Mouse (Mus musculus) spleen, postnatal 10 days (tissue): ENCODE data around the gene Emilin2.

Experiments
- DNase-seq, 2 experiments: peaks; one replicate each; pipeline ENCODE4 v3.0.0; 2021 to 2022; ENCODE audit warnings: low spot score in 2 of 2

The Emilin2 gene

DNA sequence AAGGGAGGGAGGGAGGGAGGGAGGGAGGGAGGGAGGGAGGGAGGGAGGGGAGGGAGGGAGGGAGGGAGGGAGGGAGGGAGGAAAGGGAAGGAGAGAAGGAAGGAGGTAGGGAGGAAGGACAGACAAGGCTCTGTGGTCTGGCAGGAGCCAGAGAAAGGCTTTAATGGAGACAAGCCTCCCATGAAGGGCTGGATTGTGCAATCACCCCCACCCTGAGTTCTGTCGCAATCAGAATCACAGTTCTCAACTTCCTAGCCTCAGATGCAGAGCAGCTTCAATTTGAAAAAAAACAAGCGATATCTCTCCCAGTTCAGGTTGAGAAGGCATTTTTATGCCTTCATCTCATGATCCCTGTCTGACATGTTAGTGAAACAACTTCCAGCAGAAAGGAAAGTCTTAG is 11.4 kb downstream of the Emilin2 start:
- no peak for DNase-seq

GRCm38 (mm10) chr17:71299879-71300278 is 11.9 kb downstream of the Emilin2 start:
- no peak for DNase-seq

DNA sequence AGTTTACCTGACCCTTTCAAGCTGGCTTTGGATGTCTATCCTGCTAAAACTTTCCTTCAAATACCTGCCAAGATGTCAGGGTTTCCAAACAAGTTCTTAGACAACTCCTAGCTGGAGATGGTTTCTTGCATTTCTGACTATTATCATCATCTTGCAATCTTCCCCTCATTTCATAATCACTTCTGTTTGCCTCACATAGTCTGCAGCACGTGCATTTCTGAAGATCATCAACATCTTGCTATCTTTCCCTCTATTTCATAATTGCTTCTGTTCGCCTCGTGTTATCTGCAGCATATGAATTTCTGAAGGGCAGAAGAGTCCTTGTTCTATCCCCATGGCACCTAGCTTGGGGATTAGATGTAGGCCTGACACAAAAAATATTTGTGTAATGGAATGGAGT is 17.2 kb downstream of the Emilin2 start:
- no peak for DNase-seq

- DNase-seq: no peak
Observed at GRCm38 (mm10) chr17:71292897-71293296, 18.9 kb downstream of the Emilin2 start.

GRCm38 (mm10) chr17:71291897-71292420 is 19.8 kb downstream of the Emilin2 start:
- no peak for DNase-seq

DNA sequence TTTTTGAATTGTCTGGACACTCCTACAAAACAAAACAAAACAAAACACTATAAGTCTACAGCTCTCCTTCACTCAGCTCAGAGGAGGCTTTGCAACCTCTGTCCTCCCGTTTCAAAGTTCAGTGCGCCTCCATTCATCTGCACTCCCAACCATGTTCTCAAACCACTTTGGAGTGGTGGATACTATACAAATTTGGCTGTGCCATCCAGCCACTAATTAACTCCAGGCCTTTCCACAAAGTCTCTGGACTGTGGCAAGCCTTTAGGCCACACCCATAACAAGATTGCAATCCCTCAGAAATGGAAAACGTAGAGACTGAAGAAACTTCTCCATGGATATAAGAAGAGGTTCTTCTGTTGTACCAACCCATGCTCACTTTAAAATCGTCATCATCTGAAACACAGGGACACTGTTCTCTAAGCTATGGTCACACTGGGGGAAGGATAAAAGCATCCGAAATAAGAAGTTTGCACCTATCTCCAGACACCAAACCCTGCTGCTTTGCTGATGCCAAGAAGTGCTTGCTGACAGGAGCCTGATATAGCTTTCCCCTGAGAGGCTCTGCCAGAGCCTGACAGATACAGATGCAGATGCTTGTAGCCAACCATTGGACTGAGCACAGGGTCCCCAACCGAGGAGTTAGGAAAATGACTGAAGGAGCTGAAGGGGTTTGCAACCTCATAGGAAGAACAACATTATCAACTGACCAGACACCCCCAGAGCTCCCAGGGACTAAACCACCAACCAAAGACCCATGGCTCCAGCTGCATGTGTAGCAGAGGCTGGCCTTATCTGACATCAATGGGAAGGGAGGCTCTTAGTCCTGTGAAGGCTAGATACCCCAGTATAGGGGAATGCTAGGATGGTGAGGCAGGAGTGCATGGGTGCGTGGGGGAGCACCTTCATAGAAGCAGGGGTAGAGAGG is 21.0 kb downstream of the Emilin2 start:
- DNase-seq: peak in 1 of 2 experiments; percentile 62

- DNase-seq: peak in 1 of 2 experiments; percentile 40
Observed at GRCm38 (mm10) chr17:71289572-71290176, 22.1 kb downstream of the Emilin2 start.

- DNase-seq: no peak
Observed at GRCm38 (mm10) chr17:71288808-71289548, 22.8 kb downstream of the Emilin2 start.

DNA sequence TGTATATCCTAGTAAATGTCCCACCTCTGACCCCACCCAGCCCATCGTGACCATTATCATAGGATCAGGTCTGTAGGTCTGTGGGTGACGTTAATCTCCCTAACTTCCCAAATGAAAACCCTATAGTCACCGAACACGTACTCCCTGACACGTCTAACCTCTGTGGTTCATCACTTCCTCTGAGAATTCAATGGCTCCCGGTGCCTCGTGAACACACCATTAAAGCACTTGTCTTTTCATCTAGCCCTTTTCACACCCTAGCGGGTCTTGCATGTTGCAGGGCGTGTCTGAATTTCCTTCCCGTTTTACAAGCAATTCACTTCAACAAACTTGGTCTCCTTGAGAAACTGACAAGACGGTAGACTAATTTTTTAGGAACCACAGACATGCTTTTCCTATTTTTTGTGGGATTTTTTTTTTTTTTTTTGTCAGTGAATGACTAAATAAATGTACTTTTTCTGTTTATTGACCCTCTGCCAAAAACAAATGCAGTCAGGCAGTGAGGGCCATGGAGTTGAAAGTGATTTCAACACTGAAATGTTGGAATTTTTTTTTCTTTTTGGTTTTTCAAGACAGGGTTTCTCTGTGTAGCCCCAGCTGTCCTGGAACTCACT is 23.5 kb downstream of the Emilin2 start:
- peak in 1 of 2 experiments; percentile 57 for DNase-seq

GRCm38 (mm10) chr17:71287586-71287985 is 24.2 kb downstream of the Emilin2 start:
- DNase-seq: no peak

GRCm38 (mm10) chr17:71285929-71286328 is 25.8 kb downstream of the Emilin2 start:
- peak in 1 of 2 experiments; percentile 35 for DNase-seq

DNA sequence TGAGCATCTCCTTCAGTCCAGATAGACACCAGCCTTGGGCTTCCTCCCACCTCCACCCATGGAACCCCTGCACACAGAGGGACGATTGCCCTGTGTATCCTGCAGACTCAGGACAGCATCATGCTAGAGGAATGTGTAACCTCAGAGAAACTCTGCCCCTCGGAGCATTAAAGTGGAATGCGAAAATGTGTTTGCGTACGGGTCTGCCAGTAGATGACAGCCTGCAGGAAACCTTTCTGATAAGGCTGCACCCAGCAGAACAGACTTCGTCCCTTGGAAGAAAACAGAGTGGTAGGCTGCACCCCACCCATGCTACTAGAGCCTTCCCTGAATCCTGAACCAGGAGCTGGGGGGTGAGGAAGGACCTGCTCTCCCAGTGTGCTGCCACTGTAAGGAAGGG is 26.9 kb downstream of the Emilin2 start:
- no peak for DNase-seq

DNA sequence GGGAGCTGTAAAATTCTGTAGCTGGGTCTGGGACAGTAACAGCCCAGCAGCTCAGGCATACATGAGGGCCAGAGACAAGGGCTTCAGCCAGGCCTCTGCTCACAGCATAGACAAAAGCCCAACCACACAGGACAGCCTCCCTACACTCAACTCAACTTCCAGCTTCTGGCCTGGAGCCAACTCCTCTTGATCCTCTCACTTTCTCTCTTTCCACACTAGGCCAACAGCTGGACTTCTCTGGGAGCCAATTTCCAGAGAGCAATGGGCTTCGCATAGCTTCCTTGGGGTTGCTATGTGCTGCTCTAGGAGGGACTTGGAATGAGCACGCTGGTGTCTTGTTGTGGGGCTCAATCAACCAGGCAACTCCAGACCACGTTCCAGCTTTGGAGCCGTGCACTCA is 28.5 kb downstream of the Emilin2 start:
- peak in 1 of 2 experiments; percentile 40 for DNase-seq

DNA sequence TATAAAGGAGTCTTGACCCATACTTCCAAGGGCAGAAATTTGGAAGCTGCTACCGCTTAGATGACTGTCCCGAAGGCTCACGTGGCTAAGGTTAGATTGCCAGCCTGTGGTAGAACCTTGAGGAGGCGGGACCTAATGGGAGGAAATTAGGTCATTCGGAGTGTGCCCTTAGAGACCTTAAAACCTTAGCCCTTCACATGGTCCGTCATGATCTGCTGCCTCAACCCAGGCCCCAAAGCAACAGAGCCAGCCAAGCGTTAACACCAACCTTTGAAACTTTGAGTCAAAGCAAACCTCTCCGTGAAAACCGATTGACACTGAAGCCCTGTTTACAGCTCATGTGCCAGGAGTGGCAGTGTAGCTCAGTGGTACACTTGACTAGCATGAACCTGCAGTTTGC is 29.1 kb downstream of the Emilin2 start:
- no peak for DNase-seq

GRCm38 (mm10) chr17:71277701-71278491 is 33.9 kb downstream of the Emilin2 start:
- DNase-seq: no peak

DNA sequence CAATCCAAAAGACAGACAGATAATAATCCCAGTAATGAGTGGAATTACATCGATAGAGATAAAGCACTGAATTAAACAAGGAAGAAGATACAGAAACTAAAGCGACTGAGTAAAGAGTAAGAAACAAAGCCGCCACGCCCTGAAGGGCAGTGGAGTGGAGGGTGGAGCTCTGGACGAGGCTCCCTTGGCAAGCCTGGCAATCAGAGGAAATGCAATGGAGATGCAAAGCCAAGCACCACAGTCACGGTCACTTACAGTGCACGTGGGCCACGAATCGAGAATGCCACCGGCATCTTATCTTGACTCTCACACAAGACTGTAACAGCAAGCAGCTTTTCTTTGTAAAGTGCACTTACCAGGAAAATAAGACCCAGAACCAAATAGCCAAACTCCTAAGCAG is 35.0 kb downstream of the Emilin2 start:
- DNase-seq: peak in 1 of 2 experiments; percentile 49

DNA sequence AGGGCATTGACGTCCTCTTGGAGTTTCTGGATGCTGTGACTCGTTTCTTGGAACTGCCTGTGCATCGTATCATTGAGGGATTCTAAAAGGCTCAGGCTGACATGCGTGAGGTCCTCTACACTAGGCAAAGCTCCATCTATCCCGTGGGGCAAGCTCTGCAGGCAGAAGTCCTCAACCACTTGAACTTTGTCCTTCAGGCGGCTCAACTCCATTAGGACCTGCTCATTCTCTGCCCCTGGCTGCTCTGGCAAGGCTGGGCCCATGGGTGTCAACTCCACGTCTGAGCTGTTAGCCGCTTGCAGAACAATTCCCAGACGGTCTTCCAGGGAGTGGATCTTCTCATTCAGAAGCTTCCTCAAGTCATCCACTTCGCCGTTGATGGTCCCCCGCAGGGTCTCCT is 37.9 kb downstream of the Emilin2 start:
- no peak for DNase-seq

DNA sequence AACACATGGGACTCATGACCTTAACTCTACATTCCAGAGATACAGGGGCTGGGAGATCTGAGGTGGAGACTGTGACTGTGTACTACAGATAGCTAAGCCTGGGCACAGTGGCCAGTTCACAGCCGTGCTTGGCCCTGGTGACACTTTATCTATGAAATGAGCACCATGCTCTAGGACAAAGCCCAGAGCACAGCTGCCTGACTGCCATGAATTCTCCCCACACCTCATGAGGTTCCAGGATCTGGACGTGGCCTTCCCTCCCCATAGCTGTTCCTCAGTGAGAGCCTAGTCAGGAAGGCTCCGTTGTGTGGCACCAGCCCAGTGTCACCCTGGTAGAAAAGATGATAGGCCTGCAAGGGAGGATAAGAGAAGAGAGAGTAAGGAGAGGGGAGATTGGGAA is 43.2 kb downstream of the Emilin2 start:
- peak in 1 of 2 experiments; percentile 52 for DNase-seq

DNA sequence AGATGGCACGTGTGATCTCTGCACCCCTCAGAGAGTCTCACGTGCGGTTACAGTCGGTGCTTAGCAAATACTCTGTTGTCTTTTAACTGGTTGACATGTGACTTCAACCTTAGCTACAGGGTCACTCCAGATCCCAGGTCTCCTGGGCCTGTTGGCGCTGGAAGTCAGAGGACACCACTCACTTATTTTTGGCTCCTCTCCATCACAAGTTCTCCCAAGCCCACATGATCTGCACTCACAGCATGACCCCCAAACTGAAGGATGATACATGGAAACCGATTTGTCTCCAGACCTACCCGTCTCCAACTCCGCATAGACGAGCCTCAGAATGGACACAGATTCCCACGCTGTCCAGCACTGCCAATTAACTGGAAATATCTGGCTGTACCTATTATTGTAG is 43.6 kb downstream of the Emilin2 start:
- no peak for DNase-seq

DNA sequence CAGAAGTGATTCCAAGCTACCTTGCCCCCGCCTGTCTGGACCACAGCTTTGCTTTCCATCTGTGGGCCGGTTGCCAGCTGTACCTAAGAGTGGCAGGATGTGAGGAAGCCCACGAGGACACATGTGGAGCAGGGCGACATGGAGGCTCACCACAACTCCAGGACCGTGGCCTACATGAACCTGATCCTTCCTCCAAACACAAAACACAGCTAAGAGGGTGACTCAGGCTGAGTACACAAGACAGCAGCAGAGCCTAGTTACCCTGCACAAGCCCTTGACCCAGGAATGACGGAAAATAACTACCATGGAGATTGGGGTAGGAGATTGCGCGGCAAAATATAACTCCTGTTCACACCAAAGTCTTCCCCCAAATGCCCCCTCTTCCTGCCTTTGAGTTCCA is 44.4 kb downstream of the Emilin2 start:
- no peak for DNase-seq
